Mouse (Mus musculus) adrenal gland, adult 8-10 months (tissue): ENCODE measurements at regions not wholly inside any gene's neighbourhood (a gene's known extent, or its start where the extent isn't known, plus 50 kb on each side); places are given as distances from the start of the nearest gene placed in this dataset.
A peak's percentile ranks its signal among the peaks of the same experiment; 100 is the strongest.

Experiments used
- DNase-seq: peaks from one replicate; pipeline ENCODE4 v3.0.0; 2022

- no peak for DNase-seq
These were observed 600.4 kb upstream of the Nr5a2 start for GRCm38 (mm10) chr1:137560389-137561268.

GRCm38 (mm10) chr1:137549659-137550058 is 589.4 kb upstream of the Nr5a2 start:
- DNase-seq: no peak

GRCm38 (mm10) chr1:137545666-137546065 is 585.4 kb upstream of the Nr5a2 start:
- no peak for DNase-seq

- DNase-seq: no peak
These were observed 583.6 kb upstream of the Nr5a2 start for GRCm38 (mm10) chr1:137543828-137544227.

GRCm38 (mm10) chr1:137541453-137541852 is 581.2 kb upstream of the Nr5a2 start:
- DNase-seq: no peak

GRCm38 (mm10) chr1:137539424-137540116 is 579.3 kb upstream of the Nr5a2 start:
- no peak for DNase-seq

GRCm38 (mm10) chr1:137514750-137515149 is 554.5 kb upstream of the Nr5a2 start:
- no peak for DNase-seq

- no peak for DNase-seq
These were observed 543.6 kb upstream of the Nr5a2 start for GRCm38 (mm10) chr1:137503704-137504422.

- no peak for DNase-seq
These were observed 528.0 kb upstream of the Nr5a2 start for GRCm38 (mm10) chr1:137488226-137488625.

GRCm38 (mm10) chr1:137478459-137478858 is 518.2 kb upstream of the Nr5a2 start:
- DNase-seq: no peak

- DNase-seq: no peak
These were observed 517.0 kb upstream of the Nr5a2 start for GRCm38 (mm10) chr1:137477239-137477638.

GRCm38 (mm10) chr1:137474858-137475257 is 514.6 kb upstream of the Nr5a2 start:
- no peak for DNase-seq

- DNase-seq: peak; percentile 6
These were observed 513.8 kb upstream of the Nr5a2 start for GRCm38 (mm10) chr1:137473800-137474685.

- DNase-seq: no peak
These were observed 504.7 kb upstream of the Nr5a2 start for GRCm38 (mm10) chr1:137464971-137465370.

- no peak for DNase-seq
These were observed 500.9 kb upstream of the Nr5a2 start for GRCm38 (mm10) chr1:137461189-137461588.

GRCm38 (mm10) chr1:137453446-137454208 is 493.4 kb upstream of the Nr5a2 start:
- no peak for DNase-seq

GRCm38 (mm10) chr1:137452749-137453148 is 492.5 kb upstream of the Nr5a2 start:
- no peak for DNase-seq

GRCm38 (mm10) chr1:137446497-137446896 is 486.2 kb upstream of the Nr5a2 start:
- DNase-seq: no peak

- DNase-seq: no peak
These were observed 467.9 kb upstream of the Nr5a2 start for GRCm38 (mm10) chr1:137428110-137428509.

- no peak for DNase-seq
These were observed 458.1 kb upstream of the Nr5a2 start for GRCm38 (mm10) chr1:137418388-137418787.

- no peak for DNase-seq
These were observed 436.5 kb upstream of the Nr5a2 start for GRCm38 (mm10) chr1:137396736-137397135.
